Mouse (Mus musculus) limb, embryonic 10.5 days (tissue): ENCODE measurements around the gene Zfp52. TPM values are rescaled to one million over a fixed set of nuclear protein-coding genes. Genes with fewer than 3 reads are reported as not detected.

ENCODE experiments used
- DNase-seq: peaks from one replicate; pipeline ENCODE4 v3.0.0-alpha.2; 2017; ENCODE audit warnings: low spot score
- H3K27ac ChIP-seq: fragments of 300-500 bp; sonication (generic); 2 replicates; pipeline ENCODE4 v1.5.1; 2016; ENCODE audit warnings: mild to moderate bottlenecking
- H3K27me3 ChIP-seq: fragments of 300-500 bp; sonication (generic); 2 replicates; pipeline ENCODE4 v1.6.1; 2016; ENCODE audit warnings: low read depth, mild to moderate bottlenecking; ENCODE audit not compliant: poor library complexity, severe bottlenecking
- H3K36me3 ChIP-seq: fragments of 300-500 bp; sonication (generic); 2 replicates; pipeline ENCODE4 v1.6.1; 2016; ENCODE audit warnings: mild to moderate bottlenecking, moderate library complexity
- H3K4me1 ChIP-seq: fragments of 300-500 bp; sonication (generic); 2 replicates; pipeline ENCODE4 v1.6.1; 2016
- H3K4me3 ChIP-seq: fragments of 300-500 bp; sonication (generic); 2 replicates; pipeline ENCODE4 v1.5.1; 2016; ENCODE audit warnings: mild to moderate bottlenecking, moderate library complexity
- H3K9me3 ChIP-seq: fragments of 300-500 bp; sonication (generic); replicated peaks from 2 replicates; pipeline ENCODE4 v1.6.1; 2016; ENCODE audit warnings: mild to moderate bottlenecking
- WGBS: fragments of 180-500 bp; shearing (Covaris S2); methylation state at CpG from one replicate; pipeline ENCODE4 v1.1.7; 2016; 5-methylcytosine and 5-hydroxymethylcytosine counted together
- polyA plus RNA-seq: library from polyadenylated mRNA; unstranded; fragments of >200 nt; fragmentation: Nextera tagmentation; extraction: Ambion mirVana; gene quantifications from 2 replicates; pipeline ENCODE4 v1.2.1, GENCODE M21; 2016

Gene Zfp52
- polyA plus RNA-seq, 1 experiment from 2014 or later, result 2.6 TPM

DNA sequence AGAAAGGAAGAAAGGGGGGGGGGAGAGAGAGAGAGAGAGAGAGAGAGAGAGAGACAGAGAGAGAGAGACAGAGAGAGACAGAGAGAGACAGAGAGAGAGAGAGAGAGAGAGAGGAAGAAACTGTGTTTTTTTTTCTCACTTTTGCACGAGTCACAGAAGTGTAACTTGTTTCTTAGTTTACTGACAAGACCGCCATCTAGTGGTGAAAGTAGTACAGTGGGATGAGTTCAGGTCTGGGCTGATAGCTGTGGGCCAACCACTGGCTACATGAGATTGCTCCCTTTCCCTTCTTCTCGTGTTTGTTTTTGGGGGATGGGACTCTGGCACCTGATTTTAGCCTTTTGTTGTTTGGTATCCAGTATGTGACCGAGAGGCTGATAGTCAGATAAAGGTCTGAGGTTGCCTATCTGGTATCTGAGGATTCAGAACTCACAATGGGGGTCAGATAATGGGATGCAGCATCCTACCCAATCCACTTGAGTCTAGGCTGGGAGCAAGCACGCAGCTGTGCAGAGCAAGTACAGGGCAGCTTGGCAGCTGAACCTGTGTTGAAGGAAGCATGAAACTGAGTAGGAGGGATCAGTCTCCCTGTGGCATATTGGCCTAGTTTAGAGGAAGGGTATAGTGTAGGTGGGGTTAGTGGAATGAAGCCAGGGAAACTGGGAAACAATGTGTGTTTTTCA lies 44.3 kb downstream of the Zfp52 start:
- no peak for DNase-seq
- H3K27me3 ChIP-seq, result no peaks in the 10 kb centered on the region

DNA sequence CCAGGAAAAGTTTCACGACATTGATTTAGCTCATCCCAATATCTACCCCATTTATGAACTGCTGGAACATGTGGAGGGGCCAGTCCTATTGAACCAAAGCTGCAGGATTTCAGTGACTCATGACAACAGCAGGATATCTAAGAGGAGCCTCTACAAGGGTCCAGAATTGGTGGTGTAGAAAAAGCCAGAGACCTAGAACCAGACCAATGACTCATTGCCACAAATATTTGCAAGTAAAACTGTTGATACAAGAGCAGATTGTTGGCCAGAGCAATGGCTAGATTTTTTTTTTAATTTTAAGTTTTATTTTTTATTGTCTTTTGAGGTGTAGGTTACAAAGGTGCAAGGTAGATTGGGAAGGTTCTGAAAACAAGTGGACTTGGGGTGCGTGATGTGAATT lies 50.2 kb downstream of the Zfp52 start:
- WGBS, result 96% methylated on average over 2 of the region's 2 CpGs
- no peaks in the 10 kb centered on the region for H3K9me3 ChIP-seq
- no peaks in the 10 kb centered on the region for H3K4me1 ChIP-seq
- no peak for DNase-seq
- H3K27ac ChIP-seq, result no peak overlapping the region
- peaks cover 76% of the 10 kb centered on the region for H3K36me3 ChIP-seq
- no peaks in the 10 kb centered on the region for H3K27me3 ChIP-seq
- no peak overlapping the region for H3K4me3 ChIP-seq

More for the DNA sequence above, 44.3 kb downstream of the Zfp52 start:
- 29% methylated on average over 5 of the region's 5 CpGs for whole genome bisulfite sequencing
- Histone ChIP-seq H3K4me3 (no peak overlapping the region), H3K4me1 (no peaks in the 10 kb centered on the region), H3K36me3 (peaks cover 70% of the 10 kb centered on the region), H3K9me3 (no peaks in the 10 kb centered on the region), H3K27ac (no peak overlapping the region)

Other genes with a start within 250 kb of the Zfp52 start
- gene Vmn1r237, start 223.7 kb upstream of the Zfp52 start, polyA plus RNA-seq, result not detected in 2 replicates
- gene Zfp677, start 151.8 kb upstream of the Zfp52 start, polyA plus RNA-seq, result 1.7 and 2.0 TPM in 2 replicates
- 2.7 and 3.4 TPM in 2 replicates for gene Zfp54, start 112.3 kb upstream of the Zfp52 start, polyA plus RNA-seq
- gene Zfp51, start 85.2 kb upstream of the Zfp52 start, polyA plus RNA-seq, result 12.7 and 15.6 TPM in 2 replicates
- 7.2 and 9.2 TPM in 2 replicates for gene Zfp53, start 46.5 kb upstream of the Zfp52 start, polyA plus RNA-seq
- 13.0 and 13.5 TPM in 2 replicates for gene Zfp948, start 31.5 kb downstream of the Zfp52 start, polyA plus RNA-seq
- gene Zfp983, start 115.1 kb downstream of the Zfp52 start, polyA plus RNA-seq, result 3.0 and 4.1 TPM in 2 replicates
- 4.8 and 6.0 TPM in 2 replicates for gene Gm10226, start 156.3 kb downstream of the Zfp52 start, polyA plus RNA-seq
- gene Zfp760, start 172.2 kb downstream of the Zfp52 start, polyA plus RNA-seq, result 16.1 and 19.6 TPM in 2 replicates
- gene Zfp229, start 195.3 kb downstream of the Zfp52 start, polyA plus RNA-seq, result 5.0 and 8.6 TPM in 2 replicates